Mouse (Mus musculus) CD8-positive naive resting alpha-beta T cell, adult 2 months (primary cell): ENCODE results near the gene Nup85.

Experiments
- DNase-seq, 2 experiments: peaks; one replicate each; pipeline ENCODE4 v3.0.0; 2022; ENCODE audit warnings: low read depth in 2 of 2, low spot score in 2 of 2

The Nup85 gene

GRCm38 (mm10) chr11:115613138-115613945 is 49.1 kb downstream of the Nup85 start:
- peak in 1 of 2 experiments; percentile 32 for DNase-seq

GRCm38 (mm10) chr11:115614346-115615107 is 50.3 kb downstream of the Nup85 start:
- no peak for DNase-seq

DNA sequence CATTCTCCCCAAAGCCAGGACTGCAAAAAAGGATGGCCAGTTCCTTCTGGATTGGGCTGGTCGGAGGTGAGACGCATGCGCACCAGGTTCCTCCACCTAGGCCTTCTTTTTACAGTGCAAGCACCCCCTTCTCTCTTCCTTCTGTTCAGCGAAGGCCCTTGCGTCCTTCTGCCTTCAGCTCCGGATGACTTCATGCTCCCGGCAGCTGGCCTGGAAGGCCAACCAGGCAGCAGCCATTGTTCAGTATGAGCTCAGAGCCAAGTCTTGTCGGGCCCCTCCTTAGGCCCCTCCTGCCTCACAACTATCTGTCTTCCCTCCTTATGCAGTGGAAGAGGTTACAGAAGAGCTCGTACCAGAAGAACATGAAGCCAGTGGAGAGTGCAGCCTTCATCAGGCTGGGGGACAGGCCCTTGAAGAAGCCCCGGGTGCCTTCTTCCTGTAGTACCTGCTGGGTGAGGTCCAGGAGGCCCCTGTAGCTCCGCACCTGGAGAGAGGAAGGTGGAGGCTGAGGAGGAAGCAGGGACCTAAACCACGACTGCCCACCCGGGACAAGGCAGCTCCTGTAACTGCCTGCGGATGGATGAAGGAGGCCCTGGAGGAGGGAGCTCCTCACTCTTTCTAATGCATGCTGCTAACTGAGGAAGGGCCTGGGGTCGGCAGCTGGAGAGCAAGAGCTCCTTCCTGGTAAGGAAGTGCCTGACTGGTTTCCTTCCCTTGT is 51.0 kb downstream of the Nup85 start:
- DNase-seq: no peak

- no peak for DNase-seq
Measured at GRCm38 (mm10) chr11:115615875-115616274, 51.6 kb downstream of the Nup85 start.

DNA sequence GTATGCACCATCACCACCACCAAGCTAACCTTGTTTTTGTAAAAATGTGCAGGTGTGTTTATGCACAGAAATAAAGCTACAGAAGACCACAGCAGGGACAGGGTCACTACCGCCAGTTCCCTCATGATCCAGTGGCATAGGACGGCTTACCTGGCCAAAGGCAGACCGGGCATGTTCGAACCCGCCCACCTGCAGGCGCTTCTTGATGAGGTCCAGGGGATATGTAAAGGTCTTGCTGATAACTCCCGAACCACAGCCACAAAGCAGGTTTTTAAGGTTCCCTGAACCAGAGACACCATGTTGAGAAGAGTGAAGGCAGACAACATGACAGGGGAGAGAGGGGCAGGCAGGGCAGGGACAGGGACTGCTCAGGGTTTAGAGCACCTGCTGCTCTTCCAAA is 52.1 kb downstream of the Nup85 start:
- no peak for DNase-seq

DNA sequence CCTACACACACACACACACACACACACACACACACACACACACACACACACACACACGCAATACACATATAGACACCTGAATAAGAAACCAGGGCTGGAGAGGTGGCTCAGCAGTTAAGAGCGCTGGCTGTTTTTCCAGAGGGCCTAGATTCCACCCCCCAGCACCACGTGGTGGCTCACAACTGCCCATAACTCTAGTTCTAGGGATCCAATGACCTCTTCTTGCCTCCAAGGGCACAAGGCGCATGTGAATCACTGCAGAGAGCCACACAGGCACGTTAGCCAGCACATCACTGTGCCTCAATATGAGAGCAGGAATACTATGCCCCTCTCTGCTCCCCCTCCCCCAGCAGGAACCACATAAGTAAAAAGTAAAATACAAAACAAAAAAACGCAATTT is 52.7 kb downstream of the Nup85 start:
- no peak for DNase-seq

DNA sequence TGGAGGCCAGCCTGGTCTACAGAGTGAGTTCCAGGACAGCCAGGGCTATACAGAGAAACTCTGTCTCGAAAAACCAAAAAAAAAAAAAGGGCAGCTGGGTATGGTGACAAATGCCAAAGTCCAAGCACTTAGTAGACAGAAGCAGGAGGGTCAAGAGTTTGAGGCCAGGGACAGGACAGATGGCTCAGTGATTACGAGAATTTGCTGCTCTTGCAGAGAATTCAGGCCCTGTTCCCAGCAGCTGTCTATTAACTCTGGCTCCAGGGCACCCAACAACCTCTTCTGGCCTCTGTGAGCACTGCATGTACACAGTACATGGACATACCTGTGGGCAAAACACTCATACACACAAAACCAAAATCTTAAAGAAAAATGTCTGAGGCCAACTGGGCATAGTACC is 53.8 kb downstream of the Nup85 start:
- DNase-seq: no peak

DNA sequence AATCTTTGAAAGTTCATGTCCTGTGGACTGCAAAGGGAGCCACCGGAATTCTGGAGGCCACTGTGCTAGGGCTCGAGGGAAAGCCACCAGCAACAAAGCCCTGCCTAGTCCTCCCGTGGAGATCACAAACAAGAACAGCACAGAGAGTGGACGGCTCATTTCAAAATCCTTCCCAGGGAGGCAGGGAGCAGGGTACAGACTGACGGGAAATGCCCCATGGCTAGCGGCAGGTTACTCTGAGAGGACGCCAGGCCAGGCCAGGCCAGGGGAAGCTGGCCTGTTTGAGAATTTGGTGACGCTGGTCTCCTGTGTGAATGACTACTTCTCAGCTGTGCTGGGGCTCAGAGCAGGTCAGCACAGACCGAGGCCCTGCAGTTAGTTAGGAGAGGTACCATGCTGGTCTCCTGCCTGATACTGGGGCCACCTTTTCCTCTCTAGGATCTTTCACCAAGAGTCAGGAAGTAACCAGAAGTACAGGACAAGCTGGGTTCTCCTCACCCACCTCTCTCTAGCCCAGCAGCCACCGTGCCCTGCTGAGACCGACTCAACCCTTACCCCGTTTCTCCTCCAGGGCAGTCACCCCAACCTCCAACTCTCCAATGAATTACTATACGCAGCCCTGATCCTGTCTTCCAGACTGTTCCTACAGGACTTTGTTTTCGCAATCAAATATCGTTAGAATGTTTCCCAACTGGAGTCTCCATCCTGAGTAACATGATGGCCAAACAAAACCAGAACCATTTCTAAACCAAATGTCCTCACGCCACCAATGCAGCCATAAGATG is 54.7 kb downstream of the Nup85 start:
- no peak for DNase-seq

DNA sequence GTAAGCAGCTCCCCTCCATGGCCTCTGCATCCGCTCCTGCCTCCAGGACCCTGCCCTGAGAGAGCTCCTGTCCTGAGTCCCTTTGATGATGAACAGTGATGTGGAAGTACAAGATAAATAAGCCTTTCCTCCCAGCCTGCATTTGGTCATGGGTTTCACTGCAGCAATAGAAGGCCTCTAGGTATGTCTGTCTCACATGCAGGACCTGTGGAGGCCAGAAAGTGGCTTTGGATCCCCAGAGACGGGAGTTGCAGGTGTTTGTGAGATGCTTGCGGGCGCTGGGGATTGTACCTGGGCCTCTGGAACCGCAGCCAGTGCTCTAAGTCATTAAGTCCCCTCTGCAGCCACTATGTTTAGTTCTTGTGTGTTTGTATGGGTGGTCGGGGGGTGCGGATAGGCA is 55.7 kb downstream of the Nup85 start:
- no peak for DNase-seq

GRCm38 (mm10) chr11:115623487-115624070 is 59.3 kb downstream of the Nup85 start:
- no peak for DNase-seq

- no peak for DNase-seq
Measured at GRCm38 (mm10) chr11:115625877-115626276, 61.6 kb downstream of the Nup85 start.

DNA sequence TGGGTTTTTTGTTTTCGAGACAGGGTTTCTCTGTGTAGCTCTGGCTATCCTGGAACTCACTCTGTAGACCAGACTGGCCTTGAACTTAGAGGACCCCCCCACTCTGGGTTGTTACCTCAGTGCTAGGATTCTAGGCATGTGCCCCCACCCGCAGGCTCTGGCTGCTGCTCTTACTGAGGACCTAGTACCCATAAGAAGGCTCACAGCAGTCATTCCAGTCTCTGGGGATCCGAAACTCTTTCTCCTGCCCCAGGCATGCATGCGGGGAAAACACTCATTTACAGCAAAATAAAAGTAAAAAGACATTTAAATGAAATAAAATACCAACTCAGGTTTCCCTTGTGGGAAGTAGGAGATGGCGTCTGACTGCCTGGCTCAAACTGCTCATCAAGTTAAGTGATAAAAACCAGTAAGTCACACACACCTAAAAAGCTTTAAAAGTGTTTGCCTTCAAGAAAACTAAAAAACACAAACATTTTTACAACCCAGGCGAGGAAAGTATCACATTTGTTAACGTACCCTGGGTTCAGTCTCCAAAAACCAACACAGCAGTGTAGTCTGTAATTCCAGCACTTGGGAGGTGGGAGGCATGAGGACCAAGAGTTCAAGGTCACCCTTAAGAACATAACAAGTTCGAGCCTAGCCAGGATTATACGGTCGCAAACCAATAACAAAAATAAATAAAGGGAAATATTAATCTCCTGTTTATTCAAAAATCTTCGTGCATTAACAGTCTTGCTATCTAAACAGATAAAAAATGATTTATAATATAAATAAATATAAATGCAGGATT is 62.8 kb downstream of the Nup85 start:
- no peak for DNase-seq

DNA sequence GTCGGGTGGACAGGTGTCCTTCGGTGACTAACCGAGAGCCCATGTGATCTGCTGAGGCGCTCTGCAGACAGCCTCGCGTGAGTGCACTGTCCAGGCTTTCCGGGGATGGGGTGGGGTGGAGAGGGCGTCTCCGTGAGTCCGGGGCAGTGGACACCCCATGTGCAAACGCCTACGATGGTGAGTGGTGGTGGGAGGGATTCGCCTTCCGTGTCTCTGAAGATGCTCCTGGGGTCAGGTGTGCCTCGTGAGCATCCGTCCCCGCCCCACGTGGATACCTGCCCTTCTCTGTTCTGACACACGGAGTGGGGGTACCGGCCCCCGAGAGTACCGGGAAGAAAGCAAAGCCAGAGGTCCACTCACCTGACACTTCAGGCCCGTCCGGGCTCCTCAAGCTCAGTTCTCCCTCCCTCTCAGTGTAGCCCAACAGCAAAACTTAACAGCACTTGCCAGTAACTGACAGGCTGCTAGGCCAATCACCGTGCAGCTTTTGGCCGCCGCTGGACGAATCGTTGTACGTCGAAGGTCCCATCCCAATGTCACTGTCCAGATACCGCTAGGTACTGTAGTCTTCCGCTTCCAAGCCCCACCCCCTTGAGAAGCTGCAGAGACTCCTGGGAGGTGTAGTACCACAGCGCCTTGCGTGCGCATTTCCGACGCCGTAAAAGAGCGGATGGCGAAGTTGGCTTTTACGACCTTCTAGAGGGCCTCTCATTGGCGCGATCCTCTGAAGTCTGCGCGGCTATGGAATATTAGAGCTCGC is 63.7 kb downstream of the Nup85 start, which contains the start of gene Slc25a19:
TSS of gene Slc25a19 (minus strand) at position 591 of the 760 bp plus-strand sequence.
- peak; percentile 92 to 95 for DNase-seq

GRCm38 (mm10) chr11:115628465-115629101 is 64.3 kb downstream of the Nup85 start:
- no peak for DNase-seq

- DNase-seq: no peak
Measured at GRCm38 (mm10) chr11:115629734-115630531, 65.7 kb downstream of the Nup85 start.

- no peak for DNase-seq
Measured at GRCm38 (mm10) chr11:115630532-115631504, 66.6 kb downstream of the Nup85 start.

- no peak for DNase-seq
Measured at GRCm38 (mm10) chr11:115631505-115631890, 67.3 kb downstream of the Nup85 start.
